Mouse (Mus musculus) large intestine, adult 2 months (tissue): ENCODE measurements at regions not wholly inside any gene's neighbourhood (a gene's known extent, or its start where the extent isn't known, plus 50 kb on each side); places are given as distances from the start of the nearest gene placed in this dataset.

Source experiments
- DNase-seq: peaks from one replicate; pipeline ENCODE4 v3.0.0-alpha.2; 2012; ENCODE audit warnings: low read depth, low spot score
- WGBS: fragments of 180-500 bp; shearing (Covaris S2); methylation state at CpG from one replicate; pipeline ENCODE4 v1.1.7; 2018; 5-methylcytosine and 5-hydroxymethylcytosine counted together

- 70% methylated on average over 10 of the region's 10 CpGs for WGBS
- no peak for DNase-seq
These were observed 1143.8 kb downstream of the 4930447A16Rik start for GRCm38 (mm10) chr15:38569011-38569640.

GRCm38 (mm10) chr15:38570144-38570543, 1144.8 kb downstream of the 4930447A16Rik start:
- WGBS = 28% methylated on average over 8 of the region's 8 CpGs

GRCm38 (mm10) chr15:38570735-38571134, 1145.4 kb downstream of the 4930447A16Rik start:
- WGBS = 25% methylated on average over 8 of the region's 8 CpGs
- DNase-seq = peak; percentile 81

More at GRCm38 (mm10) chr15:38570144-38570543, 1144.8 kb downstream of the 4930447A16Rik start:
- DNase-seq = no peak

GRCm38 (mm10) chr15:38572652-38573051, 1147.3 kb downstream of the 4930447A16Rik start:
- 80% methylated on average over 4 of the region's 4 CpGs for WGBS
- no peak for DNase-seq

GRCm38 (mm10) chr15:38574447-38574846, 1149.1 kb downstream of the 4930447A16Rik start:
- WGBS = 83% methylated on average over 8 of the region's 8 CpGs

GRCm38 (mm10) chr15:38575254-38575653, 1149.9 kb downstream of the 4930447A16Rik start:
- DNase-seq = no peak
- WGBS = 76% methylated on average over 4 of the region's 4 CpGs

More at GRCm38 (mm10) chr15:38574447-38574846, 1149.1 kb downstream of the 4930447A16Rik start:
- no peak for DNase-seq

DNA sequence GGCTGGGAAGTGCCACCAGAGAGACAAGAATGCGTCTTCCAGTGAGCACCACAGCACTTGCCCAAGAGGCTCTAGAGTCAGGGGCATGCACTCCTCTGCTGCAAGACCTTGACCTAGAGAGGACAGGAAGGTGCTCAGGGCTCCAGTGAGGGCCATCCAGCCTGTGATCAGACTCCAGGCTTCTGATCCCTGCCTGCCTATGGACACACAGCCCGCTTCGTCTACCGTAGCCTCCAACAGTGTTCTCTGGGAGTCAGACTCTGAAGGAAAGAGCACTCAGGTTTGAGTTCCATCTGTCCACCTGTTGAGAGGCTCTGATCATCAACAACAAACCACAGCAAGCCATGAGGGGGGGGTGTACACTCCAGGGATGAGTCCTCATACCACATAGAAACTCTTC, 1152.3 kb downstream of the 4930447A16Rik start:
- over 99% methylated on average over 4 of the region's 4 CpGs for WGBS
- no peak for DNase-seq

DNA sequence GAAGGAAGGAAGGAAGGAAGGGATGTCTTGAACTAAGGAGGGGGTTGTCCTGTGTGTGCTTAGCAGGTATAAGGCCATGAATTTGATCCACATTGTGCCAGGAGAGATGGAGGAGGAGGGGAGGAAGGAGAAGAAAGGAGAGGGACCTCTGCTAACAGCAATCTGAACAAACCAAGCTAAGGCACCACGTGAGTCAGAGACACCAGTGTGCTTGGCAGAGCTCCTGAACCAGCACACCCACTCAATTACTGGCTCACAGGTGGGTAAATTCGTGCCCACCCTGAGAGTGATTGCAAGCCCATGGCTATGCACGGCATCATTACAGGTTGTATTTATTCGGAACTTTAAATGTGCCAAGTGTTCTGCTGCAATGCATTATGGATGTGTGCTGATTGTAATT, 1154.1 kb downstream of the 4930447A16Rik start:
- no peak for DNase-seq
- WGBS = 74% methylated on average over 4 of the region's 4 CpGs

DNA sequence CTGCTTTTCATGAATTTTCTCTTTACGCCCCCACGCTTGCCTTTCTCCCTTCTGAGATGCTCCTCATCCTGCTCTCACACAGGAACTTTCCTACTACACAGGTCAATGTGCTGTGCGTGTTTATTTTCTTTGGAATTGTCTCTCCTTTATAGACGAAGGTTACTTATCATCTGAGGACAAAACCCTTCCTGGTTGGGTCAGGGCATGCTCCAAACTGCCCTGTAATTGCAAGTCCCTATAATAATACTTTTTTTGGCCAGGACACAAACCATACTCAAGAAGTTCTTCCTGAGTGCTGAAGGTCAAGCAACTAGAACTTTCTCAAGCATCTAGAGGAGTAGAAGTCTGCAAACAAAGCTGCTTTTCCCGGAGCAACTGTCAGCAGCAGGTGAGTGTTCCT, 1158.1 kb downstream of the 4930447A16Rik start:
- no peak for DNase-seq
- 36% methylated on average over 5 of the region's 5 CpGs for WGBS

GRCm38 (mm10) chr15:38584425-38584824, 1159.1 kb downstream of the 4930447A16Rik start:
- no peak for DNase-seq
- 62% methylated on average over 6 of the region's 6 CpGs for WGBS

GRCm38 (mm10) chr15:38585610-38586009, 1160.3 kb downstream of the 4930447A16Rik start:
- WGBS = 89% methylated on average over 4 of the region's 4 CpGs
- no peak for DNase-seq

GRCm38 (mm10) chr15:38586594-38586993, 1161.2 kb downstream of the 4930447A16Rik start:
- WGBS = 82% methylated on average over 10 of the region's 10 CpGs
- DNase-seq = no peak

- WGBS = 67% methylated on average over 5 of the region's 5 CpGs
- DNase-seq = no peak
These were observed 1162.9 kb downstream of the 4930447A16Rik start for GRCm38 (mm10) chr15:38588268-38588667.

- no peak for DNase-seq
- 69% methylated on average over 2 of the region's 2 CpGs for WGBS
These were observed 1163.7 kb downstream of the 4930447A16Rik start for GRCm38 (mm10) chr15:38589010-38589409.

GRCm38 (mm10) chr15:38589675-38590074, 1164.3 kb downstream of the 4930447A16Rik start:
- no peak for DNase-seq
- WGBS = 96% methylated on average over 5 of the region's 5 CpGs

GRCm38 (mm10) chr15:38594095-38594494, 1168.7 kb downstream of the 4930447A16Rik start:
- 72% methylated on average over 11 of the region's 11 CpGs for WGBS
- DNase-seq = no peak

DNA sequence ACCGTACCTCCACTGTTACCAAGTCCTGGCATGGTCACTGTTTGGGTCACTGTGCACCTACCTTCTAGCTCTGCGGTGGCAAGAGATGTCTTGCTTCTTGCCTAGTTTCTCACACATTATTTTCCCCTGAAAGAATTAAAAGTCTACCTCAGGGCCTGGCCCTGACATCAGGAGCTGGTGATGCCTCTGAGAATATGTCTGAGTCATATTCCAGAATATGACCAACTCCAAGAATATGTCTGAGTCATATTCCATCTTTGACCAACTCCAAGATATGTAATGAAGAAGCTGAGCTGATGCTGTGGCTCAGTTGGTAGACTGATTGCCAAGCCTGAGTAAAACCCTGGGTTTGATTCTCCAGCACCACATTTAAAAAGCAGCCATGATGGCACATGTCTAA, 1169.4 kb downstream of the 4930447A16Rik start:
- no peak for DNase-seq
- WGBS = 93% methylated on average over 2 of the region's 2 CpGs

DNA sequence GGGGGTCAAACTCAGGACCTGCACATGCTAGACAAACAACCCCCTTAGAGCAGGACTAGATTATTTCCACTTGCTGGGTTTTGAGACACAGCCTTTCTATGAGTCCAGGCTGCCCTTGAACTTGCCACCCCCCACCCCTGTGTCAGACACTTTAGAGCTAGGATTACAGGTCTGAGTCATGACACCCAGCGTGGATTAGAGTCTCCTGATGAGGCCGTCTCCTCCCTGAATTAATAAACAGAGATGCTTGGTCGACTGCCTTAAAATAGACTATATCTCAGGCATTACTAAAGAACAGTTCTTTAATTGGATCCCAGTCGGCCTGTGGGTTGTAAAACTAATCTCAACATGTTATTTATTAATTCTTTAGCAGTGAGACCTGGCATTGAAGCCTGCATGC, 1170.5 kb downstream of the 4930447A16Rik start:
- WGBS = 44% methylated on average over 4 of the region's 4 CpGs
- DNase-seq = no peak

GRCm38 (mm10) chr15:38597458-38597857, 1172.1 kb downstream of the 4930447A16Rik start:
- whole genome bisulfite sequencing = 80% methylated on average over 3 of the region's 3 CpGs
- no peak for DNase-seq

DNA sequence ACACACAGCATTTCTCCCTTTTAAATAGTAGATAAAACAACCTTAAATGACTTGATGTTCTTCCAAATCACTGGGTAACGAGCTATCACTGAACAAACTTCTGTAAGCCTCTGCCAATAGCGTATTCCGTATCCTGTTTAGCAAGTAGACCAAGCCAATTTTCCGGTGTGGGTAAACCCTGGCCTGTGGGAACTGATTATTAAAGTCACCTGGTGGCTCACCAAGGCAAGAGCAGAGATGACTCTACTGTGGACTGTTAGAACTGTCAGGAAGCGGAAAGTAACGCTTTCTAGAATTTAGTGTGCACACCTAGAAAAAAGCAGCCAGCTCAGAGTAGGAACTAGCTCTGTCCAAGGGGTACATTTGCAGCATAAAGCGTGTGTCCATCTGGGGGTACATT, 1176.1 kb downstream of the 4930447A16Rik start:
- 69% methylated on average over 7 of the region's 7 CpGs for WGBS

GRCm38 (mm10) chr15:38602187-38602870, 1177.0 kb downstream of the 4930447A16Rik start:
- no peak for DNase-seq
- WGBS = 60% methylated on average over 12 of the region's 12 CpGs

More for the DNA sequence above, 1176.1 kb downstream of the 4930447A16Rik start:
- no peak for DNase-seq
